Mouse (Mus musculus) hindbrain, embryonic 13.5 days (tissue): ENCODE measurements around the gene Myl10. TPM values are rescaled to one million over a fixed set of nuclear protein-coding genes. Genes with fewer than 3 reads are reported as not detected.

Source experiments
- polyA plus RNA-seq: library from polyadenylated mRNA; unstranded; fragments of >200 nt; fragmentation: Nextera tagmentation; extraction: Ambion mirVana; gene quantifications from 2 replicates; pipeline ENCODE4 v1.2.1, GENCODE M21; 2015

The Myl10 gene
- polyA plus RNA-seq, 1 experiment from 2014 or later, result not detected

Other genes starting within 250 kb of the Myl10 start
- 104 and 106 TPM in 2 replicates for gene Cux1, start 125.7 kb upstream of the Myl10 start, polyA plus RNA-seq
- 30.2 and 33.8 TPM in 2 replicates for gene Col26a1, start 190.1 kb downstream of the Myl10 start, polyA plus RNA-seq
- 118 and 125 TPM in 2 replicates for gene Ift22, start 215.0 kb downstream of the Myl10 start, polyA plus RNA-seq